Mouse (Mus musculus) heart, postnatal 0 days (tissue): ENCODE data around the gene Mc1r.

ENCODE experiments used
- CTCF ChIP-seq: IDR thresholded peaks from 2 replicates; pipeline ENCODE4 v1.5.1; 2016; ENCODE audit warnings: antibody characterized with exemption, control low read depth, low read depth
- EP300 ChIP-seq: IDR thresholded peaks from 2 replicates; pipeline ENCODE4 v1.6.1; 2016; ENCODE audit warnings: antibody characterized with exemption, low read depth

DNA sequence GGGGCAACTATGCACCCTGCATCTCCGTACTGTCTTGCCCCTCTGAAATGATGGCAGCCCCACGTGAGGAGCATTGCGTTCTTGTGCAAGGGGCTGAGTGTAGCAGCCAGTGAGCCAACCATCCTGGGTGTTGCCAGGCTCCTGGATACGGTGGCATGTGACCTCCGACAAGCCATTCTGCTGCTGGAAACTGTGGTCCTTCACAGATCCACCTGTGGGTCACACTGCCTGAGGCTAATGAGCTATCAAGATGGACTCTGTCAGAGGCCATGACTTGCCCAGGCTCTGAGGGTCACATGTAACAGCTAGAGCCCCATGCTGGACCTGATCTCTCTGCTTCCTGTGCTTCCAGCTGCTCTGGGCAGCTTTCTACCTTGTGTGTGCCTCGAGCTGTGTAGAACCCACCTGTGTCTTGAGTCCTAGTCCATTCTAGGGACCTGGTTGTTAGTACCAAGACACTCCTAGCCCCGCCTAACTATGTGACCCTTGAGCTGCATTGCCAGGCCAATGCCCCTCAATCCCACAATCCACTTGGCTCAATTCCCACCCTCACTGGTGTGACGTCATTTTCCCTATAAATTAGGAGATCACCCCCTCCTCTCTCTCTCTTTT is 10.1 kb downstream of the Mc1r start:
- TF ChIP-seq EP300, result no peak
- TF ChIP-seq CTCF, result no peak
